In genomic region chr2:25534178-25534865, GRCm38 (mm10) we compare ENCODE assay signal across 8 mouse cellular contexts. TPM values are rescaled to one million over a fixed set of nuclear protein-coding genes. Genes with fewer than 3 reads are reported as not detected.
DNase-seq lines count a peak whose midpoint lies in the region; ATAC-seq and TF ChIP-seq lines count a peak whose summit lies in the region.

No protein-coding gene starts in this region.

- DNase-seq in stomach, postnatal 0 days (ENCODE audit: low spot score): no peak
- DNase-seq in adipocyte (ENCODE audit: low spot score): peak; percentile 96
- DNase-seq in cerebellum, postnatal 14 days: peak; percentile 70 to 76
- peak; percentile 85 for DNase-seq in heart, postnatal 4 days
- DNase-seq in forebrain, embryonic 11.5 days (ENCODE audit: low spot score): no peak
- no peak for DNase-seq in frontal cortex, postnatal 36 days (ENCODE audit: low spot score in 2 of 2)

- 0 out of 2 replicates have a peak, but pooled peaks cover under 1% of the 10 kb centered on the region for H3K36me3 ChIP-seq in stomach, embryonic 16.5 days (ENCODE audit: control insufficient read depth, insufficient read depth, low read length)
- peaks cover 14% of the 10 kb centered on the region for H3K36me3 ChIP-seq in stomach, postnatal 0 days (ENCODE audit: control insufficient read depth, insufficient read depth, low read length)
- H3K36me3 ChIP-seq in forebrain, embryonic 11.5 days (ENCODE audit: control insufficient read depth, insufficient read depth, low read length): peaks cover 6% of the 10 kb centered on the region; the same call in 1 of the 2 replicates

- TF ChIP-seq EP300 in stomach, postnatal 0 days (optimal IDR thresholded peaks at IDR 0.05): no peak

- no peak overlapping the region for H3K9ac ChIP-seq in stomach, embryonic 16.5 days (ENCODE audit: low read length)
- no peak overlapping the region for H3K9ac ChIP-seq in stomach, postnatal 0 days (ENCODE audit: low read length)
- H3K9ac ChIP-seq in forebrain, embryonic 11.5 days (ENCODE audit: low read length): no peak overlapping the region

- H3K4me1 ChIP-seq in stomach, embryonic 16.5 days (ENCODE audit: control insufficient read depth, insufficient read depth, low read length): no peaks in the 10 kb centered on the region
- H3K4me1 ChIP-seq in stomach, postnatal 0 days (replicated peaks; ENCODE audit: control insufficient read depth, insufficient read depth): no peaks in the 10 kb centered on the region
- H3K4me1 ChIP-seq in forebrain, embryonic 11.5 days (replicated peaks; ENCODE audit: control insufficient read depth, insufficient read depth, low read length): no peaks in the 10 kb centered on the region

- WGBS in stomach, embryonic 16.5 days: 84% methylated on average over 3 of the region's 3 CpGs
- 74% methylated on average over 3 of the region's 3 CpGs for WGBS in stomach, postnatal 0 days
- WGBS in forebrain, embryonic 11.5 days: 84% methylated on average over 3 of the region's 3 CpGs

- H3K4me2 ChIP-seq in stomach, embryonic 16.5 days (ENCODE audit: low read depth, low read length): no peak overlapping the region
- no peak overlapping the region for H3K4me2 ChIP-seq in stomach, postnatal 0 days (replicated peaks; ENCODE audit: low read depth)
- no peak overlapping the region for H3K4me2 ChIP-seq in forebrain, embryonic 11.5 days (ENCODE audit: low read depth, low read length, severe bottlenecking)

- TF ChIP-seq CTCF in stomach, postnatal 0 days (IDR thresholded peaks at IDR 0.05; ENCODE audit: low read depth): no peak

- H3K4me3 ChIP-seq in stomach, embryonic 16.5 days (replicated peaks; ENCODE audit: low read length): no peak overlapping the region
- H3K4me3 ChIP-seq in stomach, postnatal 0 days (ENCODE audit: low read depth, low read length): no peak overlapping the region
- H3K4me3 ChIP-seq in forebrain, embryonic 11.5 days (ENCODE audit: low read depth, low read length): no peak overlapping the region

- H3K9me3 ChIP-seq in stomach, embryonic 16.5 days (replicated peaks; ENCODE audit: control insufficient read depth, low read length): no peaks in the 10 kb centered on the region
- no peaks in the 10 kb centered on the region for H3K9me3 ChIP-seq in stomach, postnatal 0 days (ENCODE audit: control insufficient read depth, low read length)
- H3K9me3 ChIP-seq in forebrain, embryonic 11.5 days (ENCODE audit: control insufficient read depth, low read length): no peaks in the 10 kb centered on the region

- no peak overlapping the region for H3K27ac ChIP-seq in stomach, embryonic 16.5 days (ENCODE audit: low read length)
- H3K27ac ChIP-seq in stomach, postnatal 0 days (replicated peaks): no peak overlapping the region
- no peak overlapping the region for H3K27ac ChIP-seq in forebrain, embryonic 11.5 days (ENCODE audit: low read depth, low read length)

- ATAC-seq in stomach, embryonic 16.5 days (ENCODE audit: insufficient read depth, low FRiP score): peak; percentile 37; the same call in 1 of the 2 replicates
- no peak for ATAC-seq in stomach, postnatal 0 days (ENCODE audit: low FRiP score, low TSS enrichment)
- peak; percentile 46 for ATAC-seq in megakaryocyte progenitor cell, adult 5-6 weeks (replicated peaks; ENCODE audit: poor library complexity)
- no peak for ATAC-seq in forebrain, embryonic 11.5 days (replicated peaks; ENCODE audit: low FRiP score)

- H3K27me3 ChIP-seq in stomach, embryonic 16.5 days (ENCODE audit: control insufficient read depth, insufficient read depth, low read length): no peaks in the 10 kb centered on the region
- no peaks in the 10 kb centered on the region for H3K27me3 ChIP-seq in stomach, postnatal 0 days (ENCODE audit: control insufficient read depth, insufficient read depth, low read length)
- no peaks in the 10 kb centered on the region for H3K27me3 ChIP-seq in forebrain, embryonic 11.5 days (ENCODE audit: control insufficient read depth, insufficient read depth, low read length)

RNA-seq across cellular contexts. Expression of gene Traf2, which starts 12.4 kb away (rescaled TPM):
- polyA plus RNA-seq in stomach, embryonic 16.5 days (2015; fragmentation: Nextera tagmentation; extraction: Ambion mirVana): 31.5 and 32.1 TPM in 2 replicates
- 15.9 and 16.0 TPM in 2 replicates for polyA plus RNA-seq in stomach, postnatal 0 days (2015; fragmentation: Nextera tagmentation; extraction: Ambion mirVana)
- 10 to 100 TPM; 13.2 to 15.8 TPM for total RNA-seq in heart, postnatal 4 days (2021)
- 9.7 and 10.8 TPM in 2 replicates for total RNA-seq in megakaryocyte progenitor cell, adult 5-6 weeks (2015)
- total RNA-seq in megakaryocyte progenitor cell, adult 5-6 weeks (2017): 13.7 and 14.2 TPM in 2 replicates
- 37.2 and 40.1 TPM in 2 replicates for polyA plus RNA-seq in forebrain, embryonic 11.5 days (2014; fragmentation: Nextera tagmentation; extraction: Ambion mirVana)

RNA-seq across cellular contexts. Expression of gene Edf1, which starts 23.3 kb away (rescaled TPM):
- 377 and 401 TPM in 2 replicates for polyA plus RNA-seq in stomach, embryonic 16.5 days (2015; fragmentation: Nextera tagmentation; extraction: Ambion mirVana)
- 351 and 372 TPM in 2 replicates for polyA plus RNA-seq in stomach, postnatal 0 days (2015; fragmentation: Nextera tagmentation; extraction: Ambion mirVana)
- total RNA-seq in heart, postnatal 4 days (2021): 100 to 1,000 TPM; 151 to 152 TPM
- 141 and 144 TPM in 2 replicates for total RNA-seq in megakaryocyte progenitor cell, adult 5-6 weeks (2015)
- 95.5 and 128 TPM in 2 replicates for total RNA-seq in megakaryocyte progenitor cell, adult 5-6 weeks (2017)
- polyA plus RNA-seq in forebrain, embryonic 11.5 days (2014; fragmentation: Nextera tagmentation; extraction: Ambion mirVana): 353 and 371 TPM in 2 replicates

RNA-seq across cellular contexts. Expression of gene C8g, which starts 32.8 kb away (rescaled TPM):
- polyA plus RNA-seq in stomach, embryonic 16.5 days (2015; fragmentation: Nextera tagmentation; extraction: Ambion mirVana): 8.9 and 9.5 TPM in 2 replicates
- polyA plus RNA-seq in stomach, postnatal 0 days (2015; fragmentation: Nextera tagmentation; extraction: Ambion mirVana): 2.8 and 3.8 TPM in 2 replicates
- under 1 TPM in 1 of 2 experiments, not detected in 1; 0.45 TPM for total RNA-seq in heart, postnatal 4 days (2021)
- 2.6 and 5.6 TPM in 2 replicates for total RNA-seq in megakaryocyte progenitor cell, adult 5-6 weeks (2015)
- 0.81 and 3.8 TPM in 2 replicates for total RNA-seq in megakaryocyte progenitor cell, adult 5-6 weeks (2017)
- polyA plus RNA-seq in forebrain, embryonic 11.5 days (2014; fragmentation: Nextera tagmentation; extraction: Ambion mirVana): 5.5 and 5.9 TPM in 2 replicates

RNA-seq across cellular contexts. Expression of gene Fbxw5, which starts 33.8 kb away (rescaled TPM):
- 76.5 and 86.0 TPM in 2 replicates for polyA plus RNA-seq in stomach, embryonic 16.5 days (2015; fragmentation: Nextera tagmentation; extraction: Ambion mirVana)
- polyA plus RNA-seq in stomach, postnatal 0 days (2015; fragmentation: Nextera tagmentation; extraction: Ambion mirVana): 39.3 and 47.5 TPM in 2 replicates
- 10 to 100 TPM; 93.6 to 98.6 TPM for total RNA-seq in heart, postnatal 4 days (2021)
- total RNA-seq in megakaryocyte progenitor cell, adult 5-6 weeks (2015): 27.1 and 27.6 TPM in 2 replicates
- 25.1 and 27.4 TPM in 2 replicates for total RNA-seq in megakaryocyte progenitor cell, adult 5-6 weeks (2017)
- 96.1 and 102 TPM in 2 replicates for polyA plus RNA-seq in forebrain, embryonic 11.5 days (2014; fragmentation: Nextera tagmentation; extraction: Ambion mirVana)

RNA-seq across cellular contexts. Expression of gene Mamdc4, which starts 40.3 kb away (rescaled TPM):
- polyA plus RNA-seq in stomach, embryonic 16.5 days (2015; fragmentation: Nextera tagmentation; extraction: Ambion mirVana): 74.0 and 87.4 TPM in 2 replicates
- polyA plus RNA-seq in stomach, postnatal 0 days (2015; fragmentation: Nextera tagmentation; extraction: Ambion mirVana): 0.34 and 0.55 TPM in 2 replicates
- 1 to 10 TPM; 1.4 to 2.3 TPM for total RNA-seq in heart, postnatal 4 days (2021)
- total RNA-seq in megakaryocyte progenitor cell, adult 5-6 weeks (2015): 0.42 and 0.86 TPM in 2 replicates
- total RNA-seq in megakaryocyte progenitor cell, adult 5-6 weeks (2017): 0.12 and 9.3 TPM in 2 replicates
- 1.3 and 5.0 TPM in 2 replicates for polyA plus RNA-seq in forebrain, embryonic 11.5 days (2014; fragmentation: Nextera tagmentation; extraction: Ambion mirVana)

Comparison
In these comparisons a context has a peak if more than half of its experiments do, and no peak if none do; other contexts are left out.
1. ATAC-seq: peak in stomach, embryonic 16.5 days (single experiment) and megakaryocyte progenitor cell, adult 5-6 weeks (single experiment); none in stomach, postnatal 0 days (single experiment) and forebrain, embryonic 11.5 days (single experiment).
2. DNase-seq: peak in adipocyte (single experiment), cerebellum, postnatal 14 days (2 of 2) and heart, postnatal 4 days (single experiment); none in stomach, postnatal 0 days (single experiment), forebrain, embryonic 11.5 days (single experiment) and frontal cortex, postnatal 36 days (0 of 2).